Mouse (Mus musculus) embryo, embryonic 10 days (tissue): ENCODE data around the gene AC124108.1.

ENCODE experiments used
- DNase-seq: peaks from one replicate; pipeline ENCODE4 v3.0.0-alpha.2; 2015; ENCODE audit warnings: low spot score

Gene AC124108.1

DNA sequence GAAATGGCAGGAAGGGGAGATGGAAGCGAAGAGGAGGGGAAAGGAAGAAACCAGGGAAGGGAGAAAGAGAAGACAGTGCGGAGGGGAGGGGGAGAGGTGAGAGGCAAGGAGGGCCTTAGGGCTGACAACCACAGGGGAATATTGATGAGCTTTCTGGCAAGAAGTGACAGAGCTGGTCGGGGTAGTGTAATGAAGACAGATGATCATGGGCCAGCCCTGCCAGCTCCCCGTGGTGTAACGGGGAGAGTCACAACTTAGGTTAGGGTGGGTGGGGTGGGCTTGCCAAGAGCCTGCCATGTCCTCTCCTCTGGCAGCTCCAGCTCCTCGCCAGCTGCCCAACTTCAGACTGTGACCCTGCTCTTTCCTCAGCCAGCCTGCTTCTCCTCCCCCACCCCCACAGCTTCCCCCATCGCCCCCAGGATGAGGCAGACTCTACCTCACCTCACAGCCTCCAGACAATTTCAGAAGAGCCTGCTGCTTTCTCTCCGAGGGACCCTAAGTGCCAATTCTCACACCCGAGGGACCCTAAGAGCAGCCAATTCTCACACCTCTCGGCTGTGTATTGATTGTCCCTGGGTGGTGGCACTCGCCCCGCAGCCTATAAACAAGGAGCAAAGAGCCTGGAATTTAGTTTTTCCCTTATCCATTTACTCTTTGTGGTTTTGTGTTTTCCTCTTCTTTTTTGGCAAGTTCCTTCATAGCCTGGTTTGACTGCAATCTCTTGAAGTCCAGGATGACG is 26.3 kb upstream of the AC124108.1 start:
- no peak for DNase-seq

DNA sequence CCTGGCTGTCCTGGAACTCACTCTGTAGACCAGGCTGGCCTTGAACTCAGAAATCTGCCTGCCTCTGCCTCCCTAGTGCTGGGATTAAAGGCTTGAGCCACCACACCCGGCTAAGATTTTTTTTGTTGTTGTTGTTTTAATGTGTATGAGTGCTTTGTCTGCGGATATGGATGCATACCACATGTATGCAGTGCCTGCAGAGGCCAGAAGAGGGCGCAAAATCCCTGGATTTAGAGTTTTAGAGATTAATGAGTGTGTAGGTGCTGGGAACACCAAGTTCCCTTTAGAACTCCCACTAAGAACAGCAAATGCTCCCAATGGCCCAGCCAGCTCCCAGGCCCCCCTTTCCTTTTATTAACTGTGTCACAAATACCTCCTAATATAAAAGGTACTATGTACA is 25.4 kb upstream of the AC124108.1 start:
- no peak for DNase-seq

DNA sequence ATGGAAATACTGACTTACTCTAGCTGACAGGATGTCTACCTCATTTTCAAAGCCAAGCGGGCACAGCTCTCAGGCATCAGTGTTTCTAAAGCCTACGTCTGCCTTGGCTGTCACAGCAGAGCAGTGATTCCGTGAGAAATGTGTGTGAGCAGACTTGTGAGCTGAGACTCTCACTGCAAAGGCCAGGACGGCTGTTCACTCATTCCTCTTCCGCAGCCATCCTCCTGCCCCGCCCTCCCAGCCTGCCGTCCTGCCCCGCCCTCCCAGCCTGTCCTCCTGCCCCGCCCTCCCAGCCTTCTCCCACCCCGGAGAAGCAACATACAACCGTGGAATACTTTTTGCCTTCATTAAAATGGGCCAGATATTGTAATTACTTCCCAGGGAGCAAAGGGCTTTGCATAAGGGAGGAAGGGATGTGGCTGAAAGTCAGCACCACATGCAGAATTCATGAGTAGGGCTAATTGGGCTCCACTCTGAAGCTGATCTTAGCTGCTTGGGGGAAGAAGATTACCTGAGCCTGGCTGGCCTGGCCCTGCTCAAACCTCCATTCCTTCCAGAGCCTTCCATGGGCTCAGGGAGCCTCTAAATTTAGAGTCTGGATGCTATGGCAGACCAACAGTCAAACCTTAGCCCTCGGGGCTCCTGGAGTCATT is 23.0 kb upstream of the AC124108.1 start:
- DNase-seq = peak; percentile 53

DNA sequence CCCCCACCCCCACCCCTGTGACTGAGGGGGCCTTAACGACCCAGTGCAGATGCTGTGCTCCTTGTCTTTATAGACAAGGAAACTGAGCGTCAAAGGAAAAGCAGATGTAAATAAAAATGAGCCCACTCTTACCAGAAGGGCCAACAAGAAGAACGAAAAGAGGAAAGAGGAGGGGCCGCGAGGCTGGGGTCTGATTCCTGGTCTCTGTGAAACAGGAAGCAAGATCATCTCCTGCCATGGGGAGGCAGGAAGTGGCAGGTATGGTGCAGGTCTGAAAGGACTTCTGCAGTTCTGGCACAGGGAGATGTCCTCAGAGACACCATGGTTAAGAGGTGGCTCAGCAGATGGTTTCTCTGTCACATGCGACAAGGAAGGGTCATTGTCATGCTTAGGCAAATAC is 20.6 kb upstream of the AC124108.1 start:
- no peak for DNase-seq

DNA sequence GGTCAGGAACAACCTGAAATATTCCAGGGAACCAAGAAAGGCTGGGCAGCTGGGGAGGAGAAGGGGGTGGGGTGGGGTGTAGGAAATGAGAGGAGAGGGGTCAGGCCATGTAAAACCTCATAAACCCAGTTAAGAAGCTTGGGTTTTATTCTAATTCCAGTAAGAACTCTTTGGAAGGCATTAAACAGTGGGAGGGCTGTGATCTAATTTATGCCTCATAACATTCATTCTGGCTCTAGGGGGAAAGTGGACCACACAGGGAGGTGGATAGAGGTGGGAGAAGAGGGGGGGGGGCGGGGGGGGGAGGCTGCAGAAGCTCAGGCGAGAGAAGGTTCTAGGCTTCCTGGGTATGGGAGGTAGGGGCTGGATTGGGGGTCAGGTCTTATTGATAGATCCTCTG is 19.6 kb upstream of the AC124108.1 start:
- no peak for DNase-seq

DNA sequence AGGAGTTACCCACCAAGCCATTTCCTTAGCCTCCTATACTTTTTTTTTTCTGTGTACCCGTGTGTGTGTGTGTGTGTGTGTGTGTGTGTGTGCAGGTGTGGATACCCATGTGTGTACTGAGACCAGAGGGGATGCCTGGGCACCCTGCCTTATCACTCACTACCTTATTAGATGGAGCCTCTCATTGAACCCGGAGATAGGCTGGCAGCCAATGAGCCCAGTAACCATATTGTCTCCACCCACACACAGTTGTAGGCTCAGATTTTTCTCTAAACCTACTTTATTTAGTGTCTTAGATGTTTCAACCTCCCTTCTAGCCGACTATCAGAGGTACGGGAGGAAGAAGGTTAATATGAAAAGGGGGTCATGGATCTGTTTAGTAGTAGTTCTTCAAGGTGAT is 5.0 kb upstream of the AC124108.1 start:
- DNase-seq = no peak

DNA sequence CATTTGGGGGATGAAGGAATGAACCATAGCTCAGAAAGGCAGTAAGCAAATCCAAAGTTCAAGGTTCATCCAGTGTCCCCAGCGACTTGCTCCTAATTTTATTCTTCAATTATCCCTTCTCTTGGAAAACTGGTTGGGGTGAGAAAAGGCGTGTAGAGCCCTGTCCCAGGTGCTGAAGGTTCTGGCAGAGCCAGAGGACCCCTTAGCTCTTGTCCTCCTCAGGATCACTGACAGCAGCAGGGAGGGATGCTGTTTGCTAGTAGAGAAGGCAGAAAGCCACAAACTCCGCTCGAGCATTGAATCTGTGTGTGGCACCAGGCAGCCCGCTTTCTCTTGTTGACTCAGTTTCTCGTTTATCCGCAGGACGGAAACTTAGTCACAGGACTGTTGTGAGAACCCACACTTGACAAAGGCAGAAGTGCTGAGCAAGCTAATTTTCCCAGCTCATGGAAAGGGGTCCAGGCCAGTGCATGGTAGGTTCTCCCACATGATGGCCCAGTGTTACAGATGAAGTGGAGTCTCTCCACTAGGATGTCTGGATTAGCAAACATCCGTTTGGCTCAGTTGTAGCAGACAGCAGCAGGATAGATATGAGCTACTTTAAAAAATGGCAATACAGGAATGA is 2.7 kb upstream of the AC124108.1 start:
- DNase-seq = peak; percentile 55

DNA sequence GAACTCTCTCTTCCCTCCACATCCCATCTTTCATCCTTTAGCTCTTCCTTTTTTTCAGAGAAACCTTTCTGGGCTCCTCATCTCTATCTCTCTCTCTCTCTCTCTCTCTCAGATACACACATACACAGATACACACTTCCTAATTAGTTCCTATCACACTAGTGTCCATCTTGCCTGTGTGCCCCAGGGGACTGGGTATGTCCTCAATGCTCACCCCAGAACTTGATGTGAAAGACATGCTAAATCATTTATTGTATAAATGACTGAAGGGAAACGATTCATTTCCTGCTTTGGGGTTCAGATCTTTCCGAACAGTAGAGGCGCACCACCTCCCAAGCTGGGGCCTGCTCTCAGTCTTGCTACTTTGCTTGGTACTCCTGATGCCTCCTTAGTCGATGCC is 2.0 kb upstream of the AC124108.1 start:
- peak; percentile 5 for DNase-seq

DNA sequence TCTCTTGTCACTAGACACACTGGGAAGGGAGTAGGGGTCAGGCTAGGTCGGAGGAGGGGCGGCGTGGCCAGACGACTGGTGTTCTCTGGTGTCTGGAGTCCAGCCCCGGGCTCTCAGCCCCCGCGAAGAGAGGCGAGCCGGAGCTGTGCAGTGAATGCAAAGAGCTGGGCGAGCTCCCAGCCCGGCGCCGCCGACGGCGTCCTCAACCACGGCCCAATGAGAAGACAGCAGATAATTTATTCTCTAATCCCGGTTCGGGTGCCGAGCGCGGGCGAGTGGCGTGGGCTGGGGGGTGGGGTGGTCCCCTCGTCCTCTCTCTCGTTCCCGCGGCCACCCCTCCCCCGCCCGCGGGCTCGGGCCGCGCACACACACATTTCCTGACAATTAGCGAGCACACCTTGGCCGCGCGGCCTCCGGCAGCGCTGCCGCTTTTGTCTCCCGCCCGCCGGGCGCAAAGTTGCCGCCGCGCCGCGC is 1.2 kb upstream of the AC124108.1 start:
- DNase-seq = peak; percentile 82

DNA sequence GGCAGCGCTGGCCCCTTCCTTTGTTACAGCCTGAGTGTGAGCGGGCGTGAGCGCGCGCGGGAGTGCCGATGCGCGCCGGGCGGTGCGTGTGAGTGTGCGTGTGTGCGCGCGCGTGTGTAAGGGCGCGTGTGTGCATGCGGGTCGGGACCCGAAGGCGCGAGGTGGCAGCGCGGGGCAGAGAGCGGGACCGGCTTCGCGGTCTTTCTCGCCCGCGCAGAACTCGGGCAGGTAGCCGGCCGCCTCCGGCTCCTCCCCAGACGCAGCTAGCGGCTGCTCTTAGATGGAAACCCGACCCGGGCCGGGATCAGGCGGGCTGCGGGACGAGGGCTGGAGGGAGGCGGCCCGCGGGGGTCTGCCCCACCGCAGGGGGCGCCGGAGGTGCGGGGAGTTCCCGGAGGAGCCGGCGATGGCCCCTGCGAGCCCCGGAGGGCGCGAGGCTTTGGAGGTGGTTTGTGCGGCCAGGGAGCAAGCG is 600 bp upstream of the AC124108.1 start:
- peak; percentile 52 for DNase-seq

DNA sequence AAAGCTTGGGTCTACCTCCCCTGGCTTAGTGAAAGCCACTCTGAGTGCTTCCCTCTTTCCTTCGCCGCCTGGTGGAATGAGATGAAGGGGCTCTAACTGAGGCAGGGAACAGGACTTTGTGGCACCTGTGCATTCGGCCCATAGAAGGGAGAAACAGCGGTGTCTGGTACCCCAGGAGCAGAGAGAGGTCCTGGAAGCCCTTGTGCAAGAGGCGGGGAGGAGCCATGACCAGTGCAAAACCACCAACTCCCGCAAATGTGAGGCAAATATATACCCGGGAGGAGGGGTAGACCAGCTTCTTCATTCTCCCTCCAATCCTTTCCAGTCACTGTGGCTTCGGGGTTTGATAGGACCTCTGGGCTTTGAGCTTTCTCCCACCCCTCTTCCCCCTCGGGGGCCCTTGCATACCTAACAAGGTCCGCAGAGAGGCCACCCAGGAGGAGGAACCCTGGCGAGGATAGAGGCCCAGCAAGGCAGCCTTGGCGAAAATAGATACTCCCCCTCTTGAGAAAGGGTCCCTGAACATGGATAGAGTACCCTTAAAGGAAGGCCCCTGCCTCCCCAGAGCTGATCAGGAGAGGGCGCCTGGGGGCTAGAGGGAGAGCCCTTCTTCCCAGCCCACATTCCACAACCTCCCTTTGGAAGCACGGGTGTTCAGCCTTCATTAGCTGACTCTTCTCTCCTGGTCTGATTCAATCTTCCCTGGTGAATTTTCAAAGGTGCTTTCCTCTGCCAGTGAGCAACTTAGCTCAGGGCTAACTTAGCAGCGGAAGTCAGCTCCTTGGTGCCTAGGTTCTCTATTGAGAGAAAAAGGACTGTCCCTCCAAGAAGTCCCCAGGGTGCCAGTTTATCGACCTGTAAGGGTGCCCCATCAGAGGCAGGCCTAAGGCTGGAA is 776 bp downstream of the AC124108.1 start:
- DNase-seq = peak; percentile 77

DNA sequence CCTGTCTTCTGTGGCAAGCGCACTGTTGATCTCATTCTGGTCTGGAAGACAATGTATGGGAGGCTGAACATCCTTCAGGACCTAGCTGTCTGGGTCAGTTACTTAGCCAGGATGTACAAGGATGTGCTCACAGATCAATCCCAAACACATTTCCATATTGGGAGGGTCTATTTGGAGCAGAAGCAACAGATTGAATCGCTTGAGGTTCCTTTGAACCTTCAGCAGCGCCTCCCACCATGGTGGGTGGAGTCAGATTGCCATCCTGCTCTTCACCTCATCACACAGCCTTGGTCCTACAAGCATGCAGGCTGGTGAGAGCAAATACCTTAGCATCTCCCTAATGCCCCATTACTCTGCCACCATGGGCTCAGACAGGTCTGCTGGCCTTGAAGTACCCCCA is 2.5 kb downstream of the AC124108.1 start:
- peak; percentile 3 for DNase-seq

DNA sequence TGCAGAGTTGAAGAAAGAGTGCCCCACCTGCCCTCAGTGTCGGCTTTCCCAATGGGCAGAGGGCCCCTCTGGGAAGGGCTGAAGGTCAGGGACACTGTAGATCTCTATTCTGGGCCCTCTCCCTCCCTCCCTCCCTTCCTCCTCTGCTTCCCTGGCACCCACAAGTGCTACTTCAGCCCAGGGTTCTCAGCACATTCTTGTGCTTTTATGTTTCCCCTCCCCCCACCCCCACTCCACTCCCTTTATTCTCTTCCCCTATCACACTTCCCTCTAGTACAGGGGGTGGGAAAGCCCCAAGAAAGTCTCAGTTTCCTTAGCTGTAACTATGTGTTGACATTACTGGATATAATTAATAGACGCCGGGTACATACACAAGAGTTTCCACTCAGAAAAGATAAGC is 3.4 kb downstream of the AC124108.1 start:
- no peak for DNase-seq

DNA sequence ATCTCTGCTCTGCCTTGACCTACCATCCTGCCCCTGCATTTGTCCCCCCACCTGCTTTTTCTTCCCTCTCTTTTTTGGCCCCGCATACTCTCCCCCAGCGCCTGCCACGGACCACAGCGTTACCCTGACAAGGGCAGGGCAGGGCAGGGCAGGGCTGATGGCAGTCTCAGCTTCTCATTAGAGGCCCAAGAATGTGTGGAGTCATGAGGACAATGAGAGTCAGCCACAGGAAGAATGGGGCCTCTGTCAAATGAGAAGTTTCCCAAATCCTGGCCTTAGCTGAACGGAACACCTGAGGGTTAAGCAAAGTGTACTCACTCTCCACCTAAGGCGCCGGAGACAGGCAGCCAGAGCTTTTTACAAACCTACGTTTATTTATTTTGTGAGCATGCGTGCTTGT is 3.8 kb downstream of the AC124108.1 start:
- no peak for DNase-seq

DNA sequence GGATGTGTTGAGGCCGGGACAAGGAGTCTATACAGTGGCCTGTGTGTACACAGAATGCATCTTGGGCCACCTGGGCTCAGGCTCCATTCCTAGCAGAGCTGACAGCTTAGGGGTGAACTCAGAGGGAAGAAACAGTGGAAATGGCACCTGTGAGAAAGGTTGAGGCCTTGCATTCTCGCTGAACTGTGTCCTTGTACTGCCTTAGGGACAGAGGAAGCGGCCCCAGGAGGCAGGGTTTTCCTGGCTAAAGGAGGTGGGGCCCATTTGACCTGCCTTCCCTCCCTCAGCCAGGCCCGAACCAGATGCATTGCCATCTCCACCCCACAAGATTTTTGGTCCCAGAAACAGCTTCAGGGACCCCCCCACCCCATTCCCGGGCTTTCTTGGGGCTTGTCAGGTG is 4.4 kb downstream of the AC124108.1 start:
- no peak for DNase-seq

DNA sequence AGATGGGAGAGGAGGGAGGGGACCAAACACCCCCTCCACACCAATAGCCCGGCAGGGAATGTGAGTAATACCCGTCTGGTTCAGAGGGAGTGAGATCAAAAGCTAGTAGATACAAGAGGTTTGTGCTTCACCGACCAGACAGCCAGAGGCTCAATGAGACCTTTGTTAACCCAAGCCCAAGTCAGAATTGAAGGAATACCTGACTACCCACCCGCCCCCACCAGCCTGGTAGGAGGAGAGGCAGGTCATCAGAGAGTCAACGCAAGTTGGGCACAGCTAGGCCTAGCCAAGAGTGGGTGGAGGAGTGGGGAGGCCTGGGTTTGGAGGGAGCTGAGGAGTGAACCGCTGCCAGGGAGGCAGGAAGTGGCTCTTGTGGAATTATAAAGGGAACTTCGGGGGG is 5.1 kb downstream of the AC124108.1 start:
- DNase-seq = no peak

DNA sequence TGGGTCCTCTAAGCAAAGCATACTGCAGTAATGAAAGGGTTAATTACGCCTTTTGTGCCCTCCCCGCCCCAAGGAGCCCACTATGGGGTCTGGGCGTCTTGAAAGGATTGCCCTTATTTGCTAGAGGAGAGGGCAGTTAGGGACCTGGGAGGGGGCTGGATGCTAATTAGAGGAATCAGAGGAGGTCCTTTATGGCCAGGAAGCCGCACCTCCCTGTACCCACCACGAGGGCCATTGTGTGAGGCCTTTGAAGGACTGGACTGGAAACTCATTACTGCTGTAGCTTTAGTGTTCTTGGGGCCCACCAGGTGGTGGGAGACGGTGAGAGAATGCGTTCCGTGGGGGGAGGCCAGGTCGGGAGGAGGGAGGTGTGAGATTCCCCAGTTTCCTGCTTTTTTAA is 6.4 kb downstream of the AC124108.1 start:
- peak; percentile 64 for DNase-seq

DNA sequence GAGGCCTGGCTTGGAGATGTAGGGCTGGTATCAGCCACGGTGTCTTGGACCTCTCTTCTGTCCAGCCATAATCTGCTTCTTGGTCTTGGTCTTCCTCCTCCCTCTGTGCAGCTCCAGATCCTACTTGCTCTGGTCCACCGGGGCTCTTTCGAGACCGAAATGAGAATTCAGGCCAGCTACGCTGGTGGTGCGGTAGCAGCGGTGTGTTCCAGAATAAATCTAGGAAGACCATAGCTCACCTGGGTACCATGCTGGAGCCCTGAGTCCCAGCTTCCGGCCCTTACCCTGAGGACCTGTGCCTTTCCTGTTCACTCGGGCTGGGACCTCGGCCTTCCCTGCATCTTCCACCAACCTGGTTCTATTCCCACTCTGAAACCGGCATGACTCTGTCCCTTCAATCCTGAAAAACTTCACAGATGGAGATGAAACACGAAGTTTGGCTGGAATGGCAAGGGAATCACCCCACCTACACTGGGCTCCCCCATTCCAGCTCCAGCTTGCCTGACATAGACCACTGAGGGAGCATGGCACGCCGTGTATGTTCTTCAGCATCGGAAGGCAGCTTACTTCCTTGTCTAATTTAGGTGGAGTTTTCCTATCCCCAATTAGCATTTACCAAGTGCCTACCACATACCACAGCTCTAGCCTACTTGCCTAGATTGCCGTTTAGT is 7.3 kb downstream of the AC124108.1 start:
- DNase-seq = peak; percentile 3

DNA sequence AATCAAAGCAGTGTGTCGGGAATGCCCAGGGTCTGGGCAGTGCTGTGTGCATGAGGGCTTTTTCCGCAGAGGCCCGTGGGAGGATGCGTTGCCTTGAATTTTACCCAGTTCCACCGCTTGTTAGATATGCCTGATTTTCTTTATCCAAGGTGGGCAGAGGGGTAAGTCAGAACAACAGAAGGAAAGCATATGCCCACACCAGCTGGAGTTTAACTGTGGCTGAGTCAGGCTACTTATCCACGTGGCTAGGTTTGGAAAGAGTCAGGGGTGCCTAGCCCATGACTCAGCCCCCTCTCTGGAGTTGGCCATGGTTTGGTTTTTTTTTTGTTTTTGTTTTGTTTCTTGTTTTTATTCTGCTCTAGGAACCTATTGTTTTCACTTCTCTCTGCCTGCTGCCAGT is 8.0 kb downstream of the AC124108.1 start:
- DNase-seq = peak; percentile 2

DNA sequence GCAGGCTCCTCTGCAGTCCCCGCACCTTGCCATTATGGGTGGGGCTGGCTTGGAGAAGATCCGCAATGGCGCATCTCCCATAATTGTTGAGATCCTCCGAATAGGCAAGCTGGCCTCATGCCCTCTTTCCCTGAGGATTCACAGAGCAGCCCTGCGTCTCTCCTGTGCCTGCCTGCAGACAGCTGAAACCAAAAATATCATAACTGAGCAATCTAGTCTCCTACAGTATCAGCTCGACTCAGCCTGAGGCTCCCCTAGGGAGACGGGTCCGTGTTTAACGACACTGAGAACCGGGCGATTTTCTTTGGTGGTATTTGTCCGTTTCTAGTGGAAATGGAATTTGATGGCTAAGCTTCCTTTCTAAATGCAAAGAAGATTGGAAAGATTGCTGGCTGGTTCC is 8.7 kb downstream of the AC124108.1 start:
- DNase-seq = no peak
